Mouse (Mus musculus) small intestine, adult 2 months (tissue): ENCODE results near the gene Gm1043.

Experiments
- CTCF ChIP-seq: fragments of 200-500 bp; IDR thresholded peaks from 2 replicates; pipeline ENCODE4 v1.5.1; 2012; ENCODE audit warnings: low read depth, mild to moderate bottlenecking, control low read depth, inconsistent platforms, low read length, moderate library complexity, mixed read lengths; ENCODE audit not compliant: insufficient replicate concordance, insufficient read length; ENCODE audit errors: extremely low read depth
- POLR2A ChIP-seq: fragments of 200-500 bp; IDR thresholded peaks from 2 replicates; pipeline ENCODE4 v1.6.1; 2012; ENCODE audit warnings: low read depth, mild to moderate bottlenecking, control low read depth, inconsistent platforms, low read length, moderate library complexity

DNA sequence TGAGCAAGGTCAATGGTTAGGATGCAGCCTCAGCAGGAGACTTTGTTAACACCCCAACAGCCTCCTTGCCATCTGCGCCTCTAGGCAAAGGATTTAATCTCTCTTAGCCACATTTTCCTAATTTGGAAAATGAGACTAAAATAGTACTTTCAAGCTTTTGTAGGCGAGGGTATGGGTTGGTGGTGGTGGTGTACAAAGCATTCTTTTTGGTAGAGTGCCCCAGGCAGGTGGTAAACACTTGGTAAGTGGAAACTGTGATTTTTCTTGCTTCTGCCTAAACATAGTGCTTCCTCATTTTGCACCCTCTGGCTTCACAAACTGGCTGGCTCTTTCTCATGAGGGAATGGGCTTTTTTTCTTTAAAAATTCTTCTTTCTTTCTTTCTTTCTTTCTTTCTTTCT is 153.5 kb downstream of the Gm1043 start:
- no peak for TF ChIP-seq CTCF
- TF ChIP-seq POLR2A, result no peak
